Mouse (Mus musculus) hindbrain, embryonic 14.5 days (tissue): ENCODE data around the gene Grik2. TPM values are rescaled to one million over a fixed set of nuclear protein-coding genes. Genes with fewer than 3 reads are reported as not detected.

ENCODE experiments used
- ATAC-seq: fragments of 200-750 bp; cut with Nextera tagmentation; 2 replicates; pipeline ENCODE4 v1.8.0; 2017; ENCODE audit warnings: moderate number of reproducible peaks, mild to moderate bottlenecking, moderate TSS enrichment, moderate library complexity; ENCODE audit not compliant: low FRiP score
- DNase-seq: peaks from one replicate; pipeline ENCODE4 v3.0.0-alpha.2; 2015; ENCODE audit warnings: low spot score
- H3K27ac ChIP-seq: fragments of 300-500 bp; sonication (generic); 2 replicates; pipeline ENCODE4 v1.5.1; 2014; ENCODE audit warnings: mild to moderate bottlenecking, moderate library complexity
- H3K27me3 ChIP-seq: fragments of 300-500 bp; sonication (generic); 2 replicates; pipeline ENCODE4 v1.6.1; 2014; ENCODE audit warnings: mild to moderate bottlenecking, low read length, mixed read lengths; ENCODE audit not compliant: control insufficient read depth, insufficient read depth
- H3K36me3 ChIP-seq: fragments of 300-500 bp; sonication (generic); replicated peaks from 2 replicates; pipeline ENCODE4 v1.6.1; 2014; ENCODE audit not compliant: control insufficient read depth, insufficient read depth
- H3K4me1 ChIP-seq: fragments of 300-500 bp; sonication (generic); replicated peaks from 2 replicates; pipeline ENCODE4 v1.6.1; 2014; ENCODE audit warnings: antibody characterized with exemption, low read length, mixed read lengths; ENCODE audit not compliant: control insufficient read depth, insufficient read depth
- H3K4me2 ChIP-seq: fragments of 300-500 bp; sonication (generic); replicated peaks from 2 replicates; pipeline ENCODE4 v1.6.1; 2014; ENCODE audit warnings: mild to moderate bottlenecking, moderate library complexity
- H3K4me3 ChIP-seq: fragments of 300-500 bp; sonication (generic); replicated peaks from 2 replicates; pipeline ENCODE4 v1.5.1; 2014; ENCODE audit warnings: mild to moderate bottlenecking, low read length
- H3K9ac ChIP-seq: fragments of 300-500 bp; sonication (generic); 2 replicates; pipeline ENCODE4 v1.6.1; 2014
- H3K9me3 ChIP-seq: fragments of 300-500 bp; sonication (generic); 2 replicates; pipeline ENCODE4 v1.6.1; 2016; ENCODE audit warnings: low read length; ENCODE audit not compliant: control insufficient read depth
- WGBS: fragments of 180-500 bp; shearing (Covaris S2); extraction: QIAGEN DNeasy Blood & Tissue Kit; methylation state at CpG from one replicate; pipeline ENCODE4 v1.1.7; 2014; 5-methylcytosine and 5-hydroxymethylcytosine counted together
- polyA plus RNA-seq: library from polyadenylated mRNA; unstranded; fragments of >200 nt; fragmentation: Nextera tagmentation; extraction: Ambion mirVana; gene quantifications from 2 replicates; pipeline ENCODE4 v1.2.1, GENCODE M21; 2014

Grik2 gene
- polyA plus RNA-seq, 1 experiment from 2014 or later: 45.5 TPM

- no peak overlapping the region for H3K4me3 ChIP-seq
- H3K9ac ChIP-seq: no peak overlapping the region
- no peaks in the 10 kb centered on the region for H3K9me3 ChIP-seq
- ATAC-seq: no peak
- no peak for DNase-seq
- 87% methylated on average over 2 of the region's 2 CpGs for WGBS
- H3K4me1 ChIP-seq: no peaks in the 10 kb centered on the region
- H3K36me3 ChIP-seq: no peaks in the 10 kb centered on the region
- H3K27ac ChIP-seq: no peak overlapping the region
- no peak overlapping the region for H3K4me2 ChIP-seq
- H3K27me3 ChIP-seq: no peaks in the 10 kb centered on the region
Observed at GRCm38 (mm10) chr10:49723706-49724105, 64.9 kb downstream of the Grik2 start.

DNA sequence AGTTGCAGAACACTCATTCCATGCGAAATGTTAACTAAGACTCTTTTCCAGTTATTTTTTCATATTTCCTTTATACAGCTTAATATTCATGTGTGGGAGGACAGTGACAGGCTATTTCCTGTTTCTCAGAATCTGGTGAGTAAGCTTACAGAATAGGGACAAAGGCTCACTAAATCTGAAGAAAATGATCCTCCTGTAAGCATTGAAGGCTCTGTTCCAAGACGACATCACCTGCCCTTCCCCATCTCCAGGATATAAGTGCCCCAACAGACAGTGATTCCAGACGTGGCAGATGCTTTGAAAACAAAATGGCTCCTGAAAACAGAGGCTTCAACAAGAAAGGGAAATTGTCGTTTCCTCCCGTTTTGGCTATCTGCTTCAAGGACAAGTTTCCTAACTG lies 71.7 kb downstream of the Grik2 start:
- Histone ChIP-seq H3K4me1 (no peaks in the 10 kb centered on the region), H3K4me2 (no peak overlapping the region), H3K9me3 (no peaks in the 10 kb centered on the region), H3K36me3 (no peaks in the 10 kb centered on the region), H3K27me3 (no peaks in the 10 kb centered on the region), H3K27ac (no peak overlapping the region), H3K4me3 (no peak overlapping the region), H3K9ac (no peak overlapping the region)
- 69% methylated on average over 5 of the region's 5 CpGs for WGBS
- no peak for ATAC-seq
- DNase-seq: no peak

- Histone ChIP-seq H3K27ac (no peak overlapping the region), H3K4me1 (no peaks in the 10 kb centered on the region), H3K9me3 (no peaks in the 10 kb centered on the region), H3K27me3 (no peaks in the 10 kb centered on the region), H3K4me3 (no peak overlapping the region), H3K4me2 (no peak overlapping the region), H3K9ac (no peak overlapping the region), H3K36me3 (no peaks in the 10 kb centered on the region)
- WGBS: 94% methylated on average over 3 of the region's 3 CpGs
- DNase-seq (no peak), ATAC-seq (no peak)
Observed at GRCm38 (mm10) chr10:49709748-49710147, 78.8 kb downstream of the Grik2 start.

- Histone ChIP-seq H3K4me1 (no peaks in the 10 kb centered on the region), H3K9ac (no peak overlapping the region), H3K4me3 (no peak overlapping the region), H3K9me3 (no peaks in the 10 kb centered on the region), H3K4me2 (no peak overlapping the region), H3K27me3 (no peaks in the 10 kb centered on the region), H3K36me3 (no peaks in the 10 kb centered on the region), H3K27ac (no peak overlapping the region)
- 93% methylated on average over 8 of the region's 8 CpGs for WGBS
- no peak for DNase-seq
- ATAC-seq: no peak
Observed at GRCm38 (mm10) chr10:49704446-49704845, 84.1 kb downstream of the Grik2 start.

- DNase-seq: no peak
- no peak overlapping the region for H3K4me3 ChIP-seq
- ATAC-seq: no peak
- H3K9me3 ChIP-seq: no peaks in the 10 kb centered on the region
- H3K27ac ChIP-seq: peak overlapping the region; percentile 47; the same call in 1 of the 2 replicates
- H3K9ac ChIP-seq: no peak overlapping the region
- no peaks in the 10 kb centered on the region for H3K27me3 ChIP-seq
- WGBS: 50% methylated on average over 1 of the region's 1 CpGs
- 0 out of 2 replicates have a peak, but pooled peaks cover 8% of the 10 kb centered on the region for H3K4me1 ChIP-seq
- no peak overlapping the region for H3K4me2 ChIP-seq
- no peaks in the 10 kb centered on the region for H3K36me3 ChIP-seq
Observed at GRCm38 (mm10) chr10:49652320-49652719, 136.2 kb downstream of the Grik2 start.

GRCm38 (mm10) chr10:49647116-49647515 lies 141.4 kb downstream of the Grik2 start:
- Histone ChIP-seq H3K27ac (no peak overlapping the region), H3K4me3 (no peak overlapping the region), H3K27me3 (no peaks in the 10 kb centered on the region), H3K4me2 (no peak overlapping the region), H3K9me3 (no peaks in the 10 kb centered on the region), H3K9ac (no peak overlapping the region), H3K36me3 (no peaks in the 10 kb centered on the region), H3K4me1 (0 out of 2 replicates have a peak, but pooled peaks cover 5% of the 10 kb centered on the region)
- ATAC-seq (no peak), DNase-seq (no peak)
- 90% methylated on average over 2 of the region's 2 CpGs for WGBS

DNA sequence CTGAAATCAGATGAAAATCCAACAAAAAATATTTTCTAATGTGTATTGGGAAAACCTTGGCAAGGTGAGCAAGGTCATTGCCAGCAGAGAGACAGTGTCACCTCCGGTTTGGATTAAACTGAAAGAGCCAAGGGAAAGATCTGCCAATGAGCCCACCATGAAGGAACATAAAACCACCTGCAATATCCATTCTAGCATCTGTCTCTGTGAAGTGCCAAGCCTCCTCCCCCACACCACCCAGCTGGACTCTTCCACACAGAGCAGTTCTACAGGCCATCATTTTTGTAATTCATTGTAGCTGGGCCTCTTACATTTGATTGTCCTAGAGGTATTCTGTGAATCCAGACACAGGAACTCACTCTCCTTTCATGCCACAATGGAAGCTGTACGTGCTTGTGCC lies 148.7 kb downstream of the Grik2 start:
- Histone ChIP-seq H3K27ac (no peak overlapping the region), H3K27me3 (no peaks in the 10 kb centered on the region)

GRCm38 (mm10) chr10:49623951-49624350 lies 164.6 kb downstream of the Grik2 start:
- Histone ChIP-seq H3K27me3 (no peaks in the 10 kb centered on the region), H3K9ac (no peak overlapping the region), H3K9me3 (no peaks in the 10 kb centered on the region), H3K4me1 (no peaks in the 10 kb centered on the region), H3K36me3 (no peaks in the 10 kb centered on the region), H3K4me3 (no peak overlapping the region), H3K4me2 (no peak overlapping the region), H3K27ac (no peak overlapping the region)
- 85% methylated on average over 3 of the region's 3 CpGs for WGBS
- DNase-seq (no peak), ATAC-seq (no peak)

More for the DNA sequence above, 148.7 kb downstream of the Grik2 start:
- Histone ChIP-seq H3K9ac (no peak overlapping the region), H3K36me3 (no peaks in the 10 kb centered on the region), H3K4me2 (no peak overlapping the region), H3K9me3 (no peaks in the 10 kb centered on the region), H3K4me1 (no peaks in the 10 kb centered on the region), H3K4me3 (no peak overlapping the region)
- no peak for DNase-seq
- 73% methylated on average over 2 of the region's 2 CpGs for WGBS
- no peak for ATAC-seq

- H3K27ac ChIP-seq: no peak overlapping the region
- ATAC-seq: no peak
- H3K36me3 ChIP-seq: no peaks in the 10 kb centered on the region
- 47% methylated on average over 2 of the region's 2 CpGs for WGBS
- DNase-seq: no peak
- no peak overlapping the region for H3K9ac ChIP-seq
- no peak overlapping the region for H3K4me2 ChIP-seq
- no peaks in the 10 kb centered on the region for H3K4me1 ChIP-seq
- H3K4me3 ChIP-seq: no peak overlapping the region
- no peaks in the 10 kb centered on the region for H3K27me3 ChIP-seq
- no peaks in the 10 kb centered on the region for H3K9me3 ChIP-seq
Observed at GRCm38 (mm10) chr10:49597652-49598051, 190.9 kb downstream of the Grik2 start.

GRCm38 (mm10) chr10:49573514-49573913 lies 215.1 kb downstream of the Grik2 start:
- no peak overlapping the region for H3K9ac ChIP-seq
- 0 out of 2 replicates have a peak, but pooled peaks cover 3% of the 10 kb centered on the region for H3K36me3 ChIP-seq
- H3K9me3 ChIP-seq: no peaks in the 10 kb centered on the region
- DNase-seq: no peak
- no peaks in the 10 kb centered on the region for H3K4me1 ChIP-seq
- ATAC-seq: no peak
- no peaks in the 10 kb centered on the region for H3K27me3 ChIP-seq
- 82% methylated on average over 7 of the region's 7 CpGs for WGBS
- H3K4me3 ChIP-seq: no peak overlapping the region
- H3K27ac ChIP-seq: no peak overlapping the region
- no peak overlapping the region for H3K4me2 ChIP-seq
